Mouse (Mus musculus) gastrocnemius, postnatal 14 days (tissue): ENCODE measurements at regions not wholly inside any gene's neighbourhood (a gene's known extent, or its start where the extent isn't known, plus 50 kb on each side); places are given as distances from the start of the nearest gene placed in this dataset.

Experiments used
- DNase-seq: peaks from one replicate; pipeline ENCODE4 v3.0.0; 2021; ENCODE audit warnings: mixed read lengths
- intact Hi-C: fragments of 180-260 bp; cut with DNase I; formaldehyde crosslinking; loops from one replicate; pipeline ENCODE4 v1.15.1; 2025; ENCODE audit warnings: low total_unique reads

DNA sequence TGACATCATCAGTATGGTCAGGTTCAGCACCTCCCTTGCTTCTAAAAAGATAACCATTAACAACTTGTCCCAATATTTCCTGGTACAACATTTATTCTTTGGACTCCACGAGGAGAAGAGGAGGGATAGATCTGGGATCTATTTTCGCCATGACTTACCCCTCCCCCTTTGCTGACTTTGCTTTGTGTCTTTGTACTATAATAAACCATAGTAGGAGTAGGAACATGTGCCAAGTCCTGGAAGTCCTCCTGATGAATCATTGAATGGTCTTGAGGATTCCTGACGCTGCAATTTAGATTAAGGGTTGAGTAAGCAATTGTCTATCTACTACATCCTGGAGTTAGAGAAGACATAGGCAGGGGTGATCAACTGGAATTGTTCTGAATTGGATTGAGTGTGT lies 71.2 kb downstream of the Rbm11 start:
- intact Hi-C loops, result no loop called here
- no peak for DNase-seq

GRCm38 (mm10) chr16:75667589-75667988 lies 74.9 kb downstream of the Rbm11 start:
- intact Hi-C loops, result no loop called here
- no peak for DNase-seq

- intact Hi-C loops, result no loop called here
Observed at GRCm38 (mm10) chr16:75672112-75672511, 79.5 kb downstream of the Rbm11 start.

GRCm38 (mm10) chr16:75675871-75676270 lies 83.2 kb downstream of the Rbm11 start:
- no peak for DNase-seq
- intact Hi-C loops, result no loop called here

More at GRCm38 (mm10) chr16:75672112-75672511, 79.5 kb downstream of the Rbm11 start:
- DNase-seq, result peak; percentile 2

- no peak for DNase-seq
- intact Hi-C loops, result no loop called here
Observed at GRCm38 (mm10) chr16:75677180-75677579, 84.5 kb downstream of the Rbm11 start.
